Mouse (Mus musculus) cerebellum, postnatal 4 days (tissue): ENCODE results near the gene Cd59b.
A peak's percentile ranks its signal among the peaks of the same experiment; 100 is the strongest.
"Not testable (repeated sequence)": the region's sequence is repeated elsewhere in the genome, so short reads cannot be mapped to it uniquely, and the experiment has no call there.

Experiments
- DNase-seq, 2 experiments: peaks; one replicate each; pipeline ENCODE4 v3.0.0; 2022; ENCODE audit warnings: low spot score in 2 of 2, mixed read lengths in 1 of 2

Cd59b gene

GRCm38 (mm10) chr2:104064152-104064551, 5.5 kb upstream of the Cd59b start:
- DNase-seq, result no peak

GRCm38 (mm10) chr2:104065526-104065925, 4.1 kb upstream of the Cd59b start, which contains the start of gene Gm10912:
Gene Gm10912, plus strand, starts transcription at chr2:104065826.
- DNase-seq, result not testable (repeated sequence)

- not testable (repeated sequence) for DNase-seq
Measured at GRCm38 (mm10) chr2:104068450-104068849, 1.2 kb upstream of the Cd59b start, which contains the start of gene Gm10799. Gene Gm10799, minus strand, starts transcription at chr2:104068550.

- DNase-seq, result not testable (repeated sequence)
Measured at GRCm38 (mm10) chr2:104078285-104078684, 8.6 kb downstream of the Cd59b start.

- not testable (repeated sequence) for DNase-seq
Measured at GRCm38 (mm10) chr2:104081436-104082050, 11.9 kb downstream of the Cd59b start.

- no peak for DNase-seq
Measured at GRCm38 (mm10) chr2:104082474-104082873, 12.8 kb downstream of the Cd59b start.

GRCm38 (mm10) chr2:104084027-104084426, 14.4 kb downstream of the Cd59b start:
- DNase-seq, result not testable (repeated sequence)

GRCm38 (mm10) chr2:104087562-104087961, 17.9 kb downstream of the Cd59b start:
- not testable (repeated sequence) for DNase-seq

GRCm38 (mm10) chr2:104093305-104093704, 23.7 kb downstream of the Cd59b start:
- no peak for DNase-seq

GRCm38 (mm10) chr2:104095741-104096213, 26.1 kb downstream of the Cd59b start, which contains the start of gene Cd59a:
Gene Cd59a, plus strand, starts transcription at chr2:104095801.
- DNase-seq, result peak in 1 of 2 experiments; percentile 32

GRCm38 (mm10) chr2:104096256-104096655, 26.6 kb downstream of the Cd59b start:
- no peak for DNase-seq

GRCm38 (mm10) chr2:104096796-104097195, 27.1 kb downstream of the Cd59b start:
- DNase-seq, result not testable (repeated sequence)

- DNase-seq, result not testable (repeated sequence)
Measured at GRCm38 (mm10) chr2:104097396-104097795, 27.7 kb downstream of the Cd59b start.

- no peak for DNase-seq
Measured at GRCm38 (mm10) chr2:104098529-104099230, 29.0 kb downstream of the Cd59b start.

- no peak for DNase-seq
Measured at GRCm38 (mm10) chr2:104099231-104099585, 29.6 kb downstream of the Cd59b start.

- no peak for DNase-seq
Measured at GRCm38 (mm10) chr2:104099946-104100345, 30.3 kb downstream of the Cd59b start.

- no peak for DNase-seq
Measured at GRCm38 (mm10) chr2:104104800-104105199, 35.2 kb downstream of the Cd59b start.

- DNase-seq, result not testable (repeated sequence)
Measured at GRCm38 (mm10) chr2:104109021-104109420, 39.4 kb downstream of the Cd59b start.

- DNase-seq, result no peak
Measured at GRCm38 (mm10) chr2:104109528-104109927, 39.9 kb downstream of the Cd59b start.

GRCm38 (mm10) chr2:104110031-104110430, 40.4 kb downstream of the Cd59b start:
- DNase-seq, result no peak

- DNase-seq, result not testable (repeated sequence)
Measured at GRCm38 (mm10) chr2:104111170-104111797, 41.6 kb downstream of the Cd59b start.

GRCm38 (mm10) chr2:104113563-104113962, 43.9 kb downstream of the Cd59b start:
- not testable (repeated sequence) for DNase-seq
